Mouse (Mus musculus): ENCODE measurements at regions not wholly inside any gene's neighbourhood (a gene's known extent, or its start where the extent isn't known, plus 50 kb on each side); places are given as distances from the start of the nearest gene placed in this dataset.
A peak's percentile ranks its signal among the peaks of the same experiment; 100 is the strongest.

- DNase-seq: no peak
Measured at GRCm38 (mm10) chr8:89396673-89397072, 352.7 kb upstream of the Sall1 start.

DNA sequence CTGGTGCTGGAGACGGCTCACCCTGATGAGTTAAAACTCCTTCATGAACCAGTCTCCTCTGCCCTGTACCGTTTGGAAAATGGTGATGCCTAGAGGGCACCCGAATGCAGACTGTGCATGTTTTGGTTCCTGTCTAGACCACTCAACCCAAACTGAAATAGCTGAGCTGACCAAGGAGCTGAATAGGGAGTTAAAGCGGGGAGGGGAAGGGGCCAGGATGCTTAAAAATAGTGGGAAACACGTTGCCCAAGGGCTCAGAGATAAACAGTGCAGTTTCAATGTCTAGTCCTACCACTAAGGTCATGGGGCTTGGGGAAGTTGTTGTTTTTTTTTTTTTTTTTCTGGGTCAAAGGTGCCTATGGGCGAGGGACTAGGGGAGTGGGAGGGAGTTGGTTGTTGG, 348.8 kb upstream of the Sall1 start:
- no peak for DNase-seq

DNA sequence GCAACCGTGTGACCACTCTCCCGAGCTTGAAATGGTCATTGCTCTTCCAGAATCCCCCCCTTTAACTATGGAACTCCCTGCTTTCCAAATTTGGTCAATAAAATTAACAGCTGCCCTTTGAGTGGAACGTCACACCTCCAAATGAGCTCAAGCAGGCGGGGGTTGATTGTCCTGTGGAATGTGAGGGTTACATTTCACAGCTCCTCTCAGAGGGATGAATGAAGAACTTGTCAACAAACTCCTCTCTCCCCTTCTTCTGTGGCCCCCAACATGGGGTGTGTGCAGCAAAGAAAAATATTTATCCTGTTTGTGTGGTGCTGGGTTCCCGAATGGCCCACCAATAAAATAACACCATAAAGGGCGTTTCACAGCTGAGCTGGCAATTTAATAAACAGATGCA, 344.8 kb upstream of the Sall1 start:
- DNase-seq: no peak

GRCm38 (mm10) chr8:89387295-89387694, 343.3 kb upstream of the Sall1 start:
- DNase-seq: no peak

DNA sequence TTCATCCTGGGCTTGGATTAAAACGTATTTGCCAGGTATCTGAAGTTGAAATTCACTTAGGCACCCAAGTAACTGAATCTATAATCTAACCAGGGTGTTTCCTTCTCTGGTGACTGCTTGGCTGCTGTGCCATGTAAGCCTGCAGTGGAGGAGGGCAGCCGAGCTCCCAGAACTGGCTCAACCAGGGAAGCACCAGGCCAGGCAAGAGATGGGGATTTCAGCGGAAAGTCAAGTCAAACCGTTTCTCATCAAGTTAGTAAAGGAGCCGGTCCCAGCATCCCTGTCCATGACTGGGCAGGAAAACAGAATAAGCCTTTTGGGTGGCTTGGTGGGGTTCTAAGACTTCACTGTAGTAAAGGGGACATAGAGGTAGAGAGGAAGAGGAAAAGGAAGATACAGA, 341.1 kb upstream of the Sall1 start:
- no peak for DNase-seq

DNA sequence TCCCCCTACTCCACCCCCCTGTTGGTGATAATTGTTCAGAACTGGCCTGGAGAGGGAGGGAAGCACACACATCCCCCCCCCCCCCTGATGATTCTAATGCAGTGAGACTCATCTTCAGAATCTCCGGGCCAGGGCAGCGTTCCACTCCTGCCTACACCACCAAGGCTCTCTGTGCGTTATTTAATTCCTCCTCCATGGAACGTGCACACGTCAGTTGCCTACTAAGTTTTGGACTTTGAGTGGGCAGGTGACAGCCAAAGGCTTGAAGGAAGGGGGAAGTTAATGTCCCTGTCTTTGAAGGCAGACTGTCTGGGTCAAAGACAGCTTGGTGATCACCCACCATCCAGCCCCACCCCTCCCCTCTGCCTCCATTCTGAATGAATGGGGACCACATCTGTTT, 339.8 kb upstream of the Sall1 start:
- no peak for DNase-seq

- no peak for DNase-seq
Measured at GRCm38 (mm10) chr8:89382538-89383380, 338.8 kb upstream of the Sall1 start.

DNA sequence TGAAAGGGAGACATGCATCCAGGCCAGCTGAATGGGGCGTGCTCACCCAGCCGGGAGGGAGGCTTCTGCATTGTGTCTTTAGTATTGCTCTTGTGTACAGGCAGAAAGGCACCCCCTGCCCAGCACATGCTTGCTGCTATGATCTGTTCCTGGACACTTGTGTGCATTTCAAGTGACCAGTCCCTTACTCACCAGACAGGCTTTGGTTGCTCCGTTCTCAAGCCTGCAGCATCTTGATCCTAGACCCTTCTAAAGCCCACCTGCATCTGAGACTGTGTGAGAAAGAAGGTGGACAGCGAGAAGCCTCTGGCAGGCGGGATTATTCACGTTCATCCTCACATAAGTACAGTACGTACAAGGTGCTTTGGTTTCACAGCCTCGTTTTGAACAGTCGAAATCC, 336.5 kb upstream of the Sall1 start:
- DNase-seq: no peak

- DNase-seq: no peak
Measured at GRCm38 (mm10) chr8:89372761-89373160, 328.8 kb upstream of the Sall1 start.

DNA sequence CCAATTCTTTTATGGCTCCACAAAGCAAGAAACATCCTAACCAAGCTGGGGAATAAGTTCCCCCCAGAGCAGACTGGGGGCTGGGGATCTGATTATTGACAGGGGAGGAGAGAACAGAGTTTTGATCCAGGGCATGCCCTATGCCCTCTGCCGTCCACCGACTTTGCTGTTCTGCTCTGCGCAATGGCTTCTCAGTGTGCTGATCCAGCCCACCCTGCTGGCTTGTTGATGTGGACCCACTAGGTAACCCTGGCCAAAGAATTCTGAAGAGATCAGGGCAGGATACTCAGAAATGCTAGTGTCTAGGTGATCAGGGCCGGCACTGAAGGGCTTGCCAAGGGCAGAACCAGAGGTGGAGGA, 327.8 kb upstream of the Sall1 start:
- DNase-seq: no peak

GRCm38 (mm10) chr8:89370816-89371772, 327.1 kb upstream of the Sall1 start:
- no peak for DNase-seq

DNA sequence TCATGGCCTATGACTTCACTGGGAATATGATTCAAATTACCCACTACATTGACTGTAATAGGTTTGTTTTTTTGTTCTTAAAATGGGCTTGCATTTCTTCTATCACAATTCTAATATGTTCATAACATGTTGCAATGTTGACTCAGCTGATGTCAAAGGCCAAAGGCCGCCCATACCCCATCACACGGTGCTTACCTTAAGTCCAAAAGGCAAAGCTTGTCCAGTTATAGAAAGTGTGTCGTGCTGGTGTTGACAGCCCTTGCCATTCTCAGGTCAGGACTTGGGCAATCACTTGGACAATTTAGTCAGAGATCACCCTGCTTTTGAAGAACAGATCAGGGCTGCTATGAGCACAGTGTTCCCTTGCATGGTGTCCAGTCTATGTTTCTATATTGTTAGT, 321.5 kb upstream of the Sall1 start:
- DNase-seq: no peak

GRCm38 (mm10) chr8:89358411-89358810, 314.4 kb upstream of the Sall1 start:
- DNase-seq: no peak

GRCm38 (mm10) chr8:89345547-89345946, 301.6 kb upstream of the Sall1 start:
- no peak for DNase-seq

- DNase-seq: no peak
Measured at GRCm38 (mm10) chr8:89341686-89342085, 297.7 kb upstream of the Sall1 start.

DNA sequence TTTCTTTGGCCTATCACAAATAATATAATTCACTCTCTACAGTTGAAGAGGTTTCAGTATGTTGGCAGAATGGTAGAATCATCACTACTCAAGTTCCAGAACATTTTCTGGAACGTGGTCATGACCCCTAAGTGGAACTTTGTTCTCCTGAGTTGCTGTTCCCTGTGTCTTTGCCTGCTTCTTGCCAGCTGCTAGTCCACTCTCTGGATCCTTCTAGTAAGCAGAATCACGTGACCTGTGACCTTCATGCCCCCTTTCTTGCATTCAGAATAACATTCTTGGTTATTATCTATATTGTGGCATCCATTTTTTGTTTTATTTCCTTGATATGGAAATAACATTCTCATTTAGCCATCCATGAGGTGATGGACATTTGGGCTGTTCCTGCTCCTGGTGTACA, 291.5 kb upstream of the Sall1 start:
- DNase-seq: no peak

- no peak for DNase-seq
Measured at GRCm38 (mm10) chr8:89325751-89326351, 281.9 kb upstream of the Sall1 start.

GRCm38 (mm10) chr8:89325248-89325645, 281.3 kb upstream of the Sall1 start:
- no peak for DNase-seq

DNA sequence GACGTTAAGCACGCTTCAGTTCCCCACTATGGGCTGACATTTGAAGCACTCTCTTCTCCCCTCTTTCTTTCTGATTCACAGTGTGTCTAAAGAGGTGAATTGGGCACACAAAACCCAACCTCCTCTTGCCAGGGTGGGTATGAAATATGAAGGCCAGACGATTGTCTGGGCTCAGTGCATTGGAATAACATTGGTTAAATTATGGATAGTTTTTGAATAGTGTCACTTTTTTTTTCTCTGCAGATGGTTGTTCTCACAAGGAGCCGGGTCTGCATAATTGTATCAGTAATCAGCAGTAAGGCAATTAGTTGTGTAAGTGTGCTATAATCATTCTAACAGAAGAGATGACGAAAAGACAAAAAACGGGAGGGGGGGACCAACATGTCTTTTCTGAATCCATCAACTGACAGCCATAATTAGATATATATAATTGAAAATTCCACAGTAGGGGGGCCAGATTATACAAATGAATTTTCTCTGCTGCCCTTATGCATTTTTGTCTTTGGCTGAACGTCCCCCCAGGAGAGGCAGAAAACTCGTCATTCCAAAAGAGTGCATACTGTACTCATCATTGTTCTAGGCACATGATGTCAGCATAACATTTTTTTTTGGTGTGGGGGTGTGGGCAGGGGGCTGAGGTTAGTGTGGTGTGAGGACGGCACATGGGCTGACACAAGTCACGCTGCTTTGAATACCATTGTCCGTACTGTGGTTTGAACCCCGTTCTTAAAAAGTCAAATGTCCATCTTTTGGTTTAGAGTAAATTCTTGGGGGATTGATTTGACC, 280.7 kb upstream of the Sall1 start:
- no peak for DNase-seq

DNA sequence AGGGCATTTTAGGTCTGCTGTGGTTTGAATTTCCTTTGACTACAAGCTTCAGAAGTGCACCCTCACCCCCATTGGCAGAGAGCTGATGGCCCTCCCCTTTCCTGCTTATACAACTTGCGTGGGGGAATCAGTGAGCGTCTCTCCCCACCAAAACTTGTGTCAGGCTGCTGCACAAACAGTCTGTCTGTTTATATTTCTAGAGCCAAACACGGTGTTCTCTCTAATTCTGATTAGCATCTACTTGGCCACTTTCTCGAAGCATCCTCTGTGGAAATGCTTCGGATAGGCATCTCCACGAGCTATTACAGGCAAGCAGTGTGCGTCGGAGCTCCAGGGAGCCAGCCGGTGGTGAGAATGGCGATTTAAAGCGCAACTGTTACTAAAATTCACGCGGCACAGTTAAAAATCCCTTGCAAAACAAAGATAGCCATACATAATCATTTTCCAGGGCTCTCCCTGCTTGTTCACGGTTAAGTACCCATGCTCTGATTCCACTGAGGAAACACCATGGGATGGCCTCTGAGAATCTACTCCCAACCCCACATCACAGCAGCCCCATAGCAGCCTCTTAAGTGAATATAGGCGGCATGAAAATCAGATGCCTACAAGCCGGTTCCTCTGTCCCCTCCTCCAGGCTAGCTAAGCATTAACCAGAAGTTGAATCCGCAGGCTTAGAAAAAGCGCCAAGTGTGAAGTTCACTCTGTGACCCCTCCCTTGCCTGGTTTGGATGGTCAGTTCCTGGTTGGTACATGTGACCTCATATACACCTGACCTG, 273.7 kb upstream of the Sall1 start:
- peak; percentile 11 for DNase-seq

GRCm38 (mm10) chr8:89316566-89317175, 272.7 kb upstream of the Sall1 start:
- no peak for DNase-seq

GRCm38 (mm10) chr8:89314907-89315306, 270.9 kb upstream of the Sall1 start:
- DNase-seq: no peak

Data from lung, postnatal 10 days (tissue).